Mouse (Mus musculus): Measurements from ENCODE around the gene Nsf. TPM values are rescaled to one million over a fixed set of nuclear protein-coding genes. Genes with fewer than 3 reads are reported as not detected.
"Not testable (repeated sequence)": the region's sequence is repeated elsewhere in the genome, so short reads cannot be mapped to it uniquely, and the experiment has no call there.

The Nsf gene
- total RNA-seq, 1 experiment from 2014 or later, result 42.5 TPM

DNA sequence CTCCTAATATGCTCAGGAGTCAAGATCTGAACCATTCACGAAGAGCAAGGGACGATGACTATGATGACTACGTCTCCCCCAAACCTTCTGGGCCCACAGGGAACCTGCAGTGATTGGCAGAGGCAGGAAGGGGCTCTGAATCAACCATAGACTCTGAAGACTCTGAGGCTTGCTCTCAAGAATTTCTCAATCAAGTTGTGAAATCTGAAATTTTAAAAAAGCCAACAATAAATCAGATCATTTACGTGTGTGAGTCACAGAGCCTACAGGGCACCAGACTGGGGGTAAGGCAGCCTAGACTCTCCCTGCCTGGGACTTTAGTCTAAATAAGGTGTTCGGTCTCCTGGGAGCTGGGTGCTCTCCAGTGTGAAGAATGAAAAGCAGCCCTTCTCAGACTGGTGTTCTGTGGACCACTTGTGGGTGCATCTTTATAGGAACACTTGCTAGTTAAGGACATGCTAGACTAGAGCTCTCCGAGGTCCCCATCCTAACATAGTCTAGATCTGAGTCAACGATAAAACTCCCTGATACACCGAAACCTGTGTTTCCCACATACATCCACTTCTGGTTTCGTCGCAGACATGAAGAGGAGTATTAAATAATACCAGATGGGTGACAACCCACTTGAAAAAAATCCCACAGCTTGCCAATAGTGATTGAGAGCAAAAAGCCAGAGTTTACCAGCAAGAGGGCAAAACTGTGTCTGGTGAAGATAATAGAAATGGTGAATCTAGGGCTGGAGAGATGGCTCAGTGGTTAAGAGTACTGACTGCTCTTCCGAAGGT is 56.7 kb downstream of the Nsf start:
- ATAC-seq (replicated peaks; ENCODE audit: low read depth, poor library complexity, severe bottlenecking), result no peak

DNA sequence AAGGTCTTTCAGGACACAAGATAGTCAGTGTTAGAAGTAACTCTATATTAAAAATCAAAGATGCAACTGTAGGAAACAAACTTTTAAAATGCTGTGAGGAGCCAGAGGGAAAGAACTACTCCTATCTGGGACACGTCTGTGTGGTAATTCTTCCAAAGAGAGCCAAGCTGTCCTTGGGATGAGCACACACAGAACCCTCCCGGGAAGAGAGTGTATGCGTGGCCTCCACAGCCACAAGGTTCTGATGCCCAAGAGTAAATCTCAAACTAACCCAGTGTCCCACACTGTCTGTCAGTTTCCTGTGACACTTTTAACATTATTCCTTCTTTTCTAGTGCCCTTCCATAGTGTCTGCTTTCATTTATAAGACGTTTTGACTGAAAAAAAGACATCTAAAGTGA is 57.8 kb downstream of the Nsf start:
- ATAC-seq (replicated peaks; ENCODE audit: low read depth, poor library complexity, severe bottlenecking), result no peak

DNA sequence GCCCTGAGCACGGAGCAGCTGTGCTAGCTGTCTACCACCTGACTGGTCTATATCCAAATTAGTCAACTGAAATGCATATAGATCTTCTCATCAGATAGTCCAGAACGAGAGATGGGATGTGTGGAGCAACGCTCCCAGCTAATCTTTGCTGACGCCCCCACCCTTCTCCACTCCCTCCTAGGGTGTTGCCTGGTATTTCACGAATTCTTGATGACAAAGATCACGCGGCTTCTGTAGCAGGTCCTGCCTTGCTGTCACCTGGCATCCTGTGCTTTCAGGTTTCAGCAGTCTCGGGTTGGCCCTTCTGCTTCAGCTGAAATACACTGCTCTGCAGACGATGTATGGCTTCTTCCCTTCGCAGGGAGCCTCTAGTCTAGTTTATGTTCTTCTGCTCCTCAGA is 61.0 kb downstream of the Nsf start:
- no peak for ATAC-seq (replicated peaks; ENCODE audit: low read depth, poor library complexity, severe bottlenecking)

DNA sequence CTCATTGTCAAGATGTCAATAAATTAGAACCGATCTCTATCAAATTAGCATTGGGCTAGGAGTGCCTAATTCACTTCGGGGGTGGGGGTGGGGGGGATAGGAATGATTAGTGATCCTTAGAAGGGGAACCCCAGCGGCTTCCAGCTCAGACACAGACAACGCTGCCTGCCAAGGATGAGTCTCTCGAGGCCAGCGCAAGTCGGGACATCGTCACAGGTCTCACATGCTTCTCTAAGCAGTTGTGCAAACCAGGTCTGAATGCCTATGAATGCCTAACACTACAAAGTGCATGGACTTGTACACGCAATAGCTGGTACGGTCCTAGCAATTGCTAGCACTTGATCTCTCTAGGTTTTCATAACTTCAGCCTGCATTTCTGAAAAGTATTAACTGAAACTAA is 62.1 kb downstream of the Nsf start:
- no peak for ATAC-seq (replicated peaks; ENCODE audit: low read depth, poor library complexity, severe bottlenecking)

DNA sequence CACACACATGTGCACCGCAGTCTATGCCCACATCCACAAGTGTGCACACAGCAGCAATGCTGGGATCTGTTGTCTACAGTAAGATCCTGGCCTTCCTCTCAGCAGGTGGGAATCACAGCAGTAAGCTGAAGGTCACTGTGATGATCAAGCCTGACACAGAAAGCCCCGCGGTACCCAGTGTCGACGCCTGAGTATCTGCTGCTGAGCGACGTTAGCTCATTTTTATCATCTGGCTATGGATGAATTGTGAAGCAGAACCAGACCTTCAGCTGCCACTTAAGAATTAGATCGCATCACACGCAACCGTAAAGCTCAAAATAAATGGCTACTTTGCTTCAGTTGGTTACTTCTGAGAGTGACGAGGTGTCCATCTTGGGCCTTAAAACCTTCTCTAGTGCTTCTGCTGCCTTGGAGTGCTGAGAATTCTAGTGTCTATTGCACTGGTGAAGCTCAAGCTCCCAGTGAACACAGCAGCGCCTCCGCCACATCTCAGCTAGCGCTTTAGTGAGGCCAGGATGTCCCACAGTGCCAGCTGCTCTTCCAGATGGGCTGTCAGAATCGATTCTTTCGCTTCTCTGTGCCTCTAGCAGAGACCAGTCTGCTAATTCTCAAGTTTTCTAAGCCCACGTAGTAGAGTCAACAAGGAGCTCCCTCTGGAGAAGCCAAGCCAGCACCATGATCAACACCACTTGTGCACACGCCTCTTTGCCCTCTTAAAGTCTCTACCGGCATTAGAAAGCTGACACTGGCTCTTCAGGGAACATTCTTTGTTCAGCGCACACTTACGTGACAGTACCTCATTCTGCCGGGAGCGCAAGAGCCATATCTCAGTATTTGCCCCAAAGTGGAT is 63.3 kb downstream of the Nsf start:
- ATAC-seq (replicated peaks; ENCODE audit: low read depth, poor library complexity, severe bottlenecking), result no peak

DNA sequence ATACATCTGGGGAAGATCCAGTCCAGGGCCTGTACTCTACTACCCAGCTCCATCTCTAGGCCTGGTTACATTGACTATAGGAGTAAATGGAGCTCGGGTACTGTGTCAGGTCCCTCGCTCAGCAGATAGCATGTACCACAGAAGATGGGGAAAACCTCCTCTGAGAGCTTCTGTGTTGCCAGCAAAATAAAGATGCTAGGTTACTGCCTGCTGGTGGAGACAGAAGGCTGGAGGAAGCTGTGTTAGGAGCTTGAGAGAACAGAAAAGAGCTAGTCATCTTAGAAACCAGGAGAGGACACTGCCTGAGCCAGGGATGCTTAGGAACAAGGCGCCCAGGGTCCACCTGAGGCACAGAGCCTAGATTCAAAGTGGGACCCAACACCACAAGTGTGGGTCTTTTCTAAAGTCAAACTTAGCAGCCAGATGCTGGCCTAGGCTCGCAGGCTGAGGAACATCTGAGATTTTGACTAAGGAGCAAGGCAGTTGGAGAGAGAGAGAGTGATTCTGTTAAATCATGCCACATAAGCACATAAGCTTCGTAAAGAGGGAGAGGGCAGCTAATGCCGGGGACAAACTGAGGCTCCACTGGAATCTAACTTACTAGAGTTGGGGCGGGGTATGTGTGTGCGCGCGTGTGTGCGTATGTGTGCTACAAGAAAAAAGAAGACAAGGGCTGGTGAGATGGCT is 66.0 kb downstream of the Nsf start:
- ATAC-seq (replicated peaks; ENCODE audit: low read depth, poor library complexity, severe bottlenecking), result no peak

DNA sequence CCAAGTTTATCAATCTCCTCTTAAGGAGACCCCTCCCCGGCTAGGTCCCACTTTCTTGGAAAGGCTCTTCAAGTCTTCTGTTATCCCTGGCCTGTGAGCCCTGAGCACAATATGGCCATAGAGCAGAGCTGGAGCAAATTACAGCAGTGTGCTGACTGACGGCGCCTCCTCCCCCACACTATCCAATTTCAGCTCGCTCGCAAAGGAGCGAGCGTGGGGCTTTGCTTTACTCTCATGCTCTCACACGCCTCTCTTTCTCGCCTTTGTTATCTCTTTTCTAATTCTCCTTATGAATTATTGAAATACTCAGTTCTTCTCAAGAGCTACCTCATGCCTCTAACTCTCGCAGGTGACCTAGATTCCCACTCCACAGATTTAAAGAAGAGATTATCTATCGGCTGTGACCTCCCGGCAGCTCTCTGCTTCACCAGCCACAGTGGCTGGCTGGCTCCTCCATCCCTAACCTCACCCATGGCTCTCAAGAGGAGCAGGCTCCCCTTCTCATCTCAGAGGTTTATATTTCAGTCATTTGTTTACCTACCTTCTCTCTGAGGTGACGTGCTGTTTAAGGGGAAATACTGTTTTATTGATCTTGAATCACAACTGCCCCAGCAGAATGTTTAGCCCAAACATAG is 69.0 kb downstream of the Nsf start:
- ATAC-seq (replicated peaks; ENCODE audit: low read depth, poor library complexity, severe bottlenecking), result no peak

DNA sequence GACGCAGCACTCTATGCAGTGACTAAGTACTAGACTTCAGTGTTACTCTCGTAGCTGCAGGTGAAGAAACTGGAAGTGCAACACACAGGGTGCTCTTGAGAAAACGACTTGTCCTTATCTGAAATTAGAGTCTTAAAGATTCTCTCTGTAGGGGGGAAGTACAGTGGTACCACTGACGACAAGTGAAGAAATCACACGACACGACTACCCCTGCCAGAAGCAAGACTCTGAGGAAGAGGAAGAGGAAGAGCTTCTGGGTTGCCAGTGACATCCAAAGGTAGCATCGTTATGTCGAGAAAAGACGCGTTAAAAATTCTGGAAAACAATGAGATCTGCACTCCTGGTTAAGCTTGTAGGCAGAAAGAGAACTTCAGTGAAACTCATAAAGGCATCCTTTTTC is 70.1 kb downstream of the Nsf start:
- ATAC-seq (replicated peaks; ENCODE audit: low read depth, poor library complexity, severe bottlenecking), result no peak

DNA sequence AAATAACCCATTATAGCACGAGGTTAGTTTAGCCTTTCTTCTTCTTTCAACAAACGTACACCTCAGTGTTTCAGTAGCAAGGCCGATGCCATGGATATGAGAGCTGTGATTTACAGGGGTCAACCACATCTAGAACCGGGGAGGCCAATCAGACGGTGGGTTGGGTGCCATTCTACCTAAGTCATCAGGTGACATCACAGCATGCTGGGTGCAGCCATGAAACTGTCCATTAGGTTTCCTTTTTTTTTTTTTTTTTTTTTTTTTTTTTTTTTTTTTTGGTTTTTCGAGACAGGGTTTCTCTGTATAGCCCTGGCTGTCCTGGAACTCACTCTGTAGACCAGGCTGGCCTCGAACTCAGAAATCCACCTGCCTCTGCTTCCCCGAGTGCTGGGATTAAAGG is 74.4 kb downstream of the Nsf start:
- ATAC-seq (replicated peaks; ENCODE audit: low read depth, poor library complexity, severe bottlenecking), result not testable (repeated sequence)

DNA sequence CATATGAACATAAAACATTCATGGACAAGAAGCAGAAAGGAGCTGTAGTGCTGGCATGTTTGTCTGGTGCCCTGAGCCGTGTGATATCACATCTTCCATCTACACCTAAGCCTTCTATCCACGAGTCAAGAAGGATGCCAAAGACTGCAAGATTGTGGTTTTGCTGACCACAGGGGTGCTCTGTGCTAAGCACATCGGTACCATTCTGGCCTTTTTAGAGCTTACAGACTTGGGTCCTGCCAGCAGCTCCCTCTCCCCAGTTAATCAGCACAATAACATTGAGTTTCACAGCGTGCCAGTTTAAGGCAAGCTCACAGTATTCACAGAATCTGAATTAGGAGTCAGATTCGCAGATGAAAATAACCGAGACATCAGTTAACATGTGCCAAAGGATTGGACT is 75.4 kb downstream of the Nsf start:
- ATAC-seq (replicated peaks; ENCODE audit: low read depth, poor library complexity, severe bottlenecking), result no peak

DNA sequence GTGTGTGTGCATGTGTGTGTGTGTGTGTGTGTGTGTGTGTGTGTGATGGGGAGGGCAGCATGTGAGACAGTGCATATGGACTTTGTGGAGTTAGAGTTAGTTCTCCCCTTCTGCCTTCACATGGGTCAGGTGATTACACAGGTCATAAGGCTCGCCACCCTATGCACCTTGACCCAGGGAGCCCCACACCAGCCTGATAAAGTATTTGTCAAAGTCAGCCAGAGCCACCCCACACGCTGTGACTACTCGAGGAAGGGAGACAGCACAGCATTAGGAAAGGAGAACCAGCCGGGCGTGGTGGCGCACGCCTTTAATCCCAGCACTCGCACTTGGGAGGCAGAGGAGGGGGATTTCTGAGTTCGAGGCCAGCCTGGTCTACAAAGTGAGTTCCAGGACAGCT is 83.5 kb downstream of the Nsf start:
- no peak for ATAC-seq (replicated peaks; ENCODE audit: low read depth, poor library complexity, severe bottlenecking)

DNA sequence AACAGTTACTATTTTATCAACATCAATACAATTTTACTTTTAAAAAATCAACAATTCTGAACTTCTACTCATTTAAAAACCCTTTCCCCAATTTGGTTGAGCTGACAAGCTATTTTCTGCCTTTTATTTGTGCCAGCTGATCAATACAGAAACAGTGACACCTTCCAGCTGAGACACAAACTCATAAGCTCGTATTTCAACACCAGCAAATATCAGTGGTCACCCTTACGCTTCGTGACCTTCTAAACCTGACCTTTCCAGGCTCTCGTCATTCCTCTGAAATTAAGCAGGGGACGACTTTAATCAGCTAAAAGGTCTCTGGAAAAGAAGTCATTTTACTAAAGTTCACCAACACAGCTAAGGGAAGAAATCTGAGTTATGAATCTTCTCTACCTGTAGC is 86.2 kb downstream of the Nsf start:
- no peak for ATAC-seq (replicated peaks; ENCODE audit: low read depth, poor library complexity, severe bottlenecking)

DNA sequence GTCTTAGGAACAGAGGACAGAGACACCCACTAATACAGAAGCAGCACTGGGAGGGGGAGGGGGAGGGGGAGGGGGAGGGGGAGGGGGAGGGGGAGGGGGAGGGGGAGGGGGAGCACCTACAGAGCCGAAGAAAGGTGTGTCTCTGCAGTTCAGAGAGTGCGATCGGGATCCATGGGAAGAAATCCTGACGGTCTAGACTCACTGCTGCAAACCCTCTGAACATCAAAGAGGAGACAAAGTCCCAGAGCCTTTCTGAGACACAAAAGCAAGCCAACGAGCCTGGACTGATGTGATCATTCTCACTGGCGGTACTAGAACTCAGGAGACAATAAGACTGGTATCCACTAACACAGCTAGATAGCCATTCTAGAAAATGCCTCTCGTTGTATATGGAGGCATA is 88.5 kb downstream of the Nsf start:
- no peak for ATAC-seq (replicated peaks; ENCODE audit: low read depth, poor library complexity, severe bottlenecking)

DNA sequence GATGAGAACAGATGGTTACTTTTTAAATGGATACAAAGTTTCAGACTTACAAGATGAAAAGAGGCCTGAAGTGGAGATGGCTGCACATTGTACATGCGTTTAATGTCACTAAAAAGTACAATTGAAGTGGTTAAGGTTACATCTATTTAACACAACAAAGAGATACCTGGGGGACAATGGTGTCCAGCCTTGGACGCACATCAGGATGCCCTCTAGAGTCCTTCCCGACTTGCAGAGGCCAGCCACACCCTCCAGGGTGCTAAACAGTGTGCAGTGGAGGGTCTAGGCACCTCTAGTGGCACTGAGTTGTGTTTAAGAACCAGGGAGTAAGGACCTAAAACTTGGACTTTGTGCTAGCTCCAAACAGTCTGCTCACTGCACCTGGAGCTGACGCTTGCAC is 89.4 kb downstream of the Nsf start:
- no peak for ATAC-seq (replicated peaks; ENCODE audit: low read depth, poor library complexity, severe bottlenecking)

DNA sequence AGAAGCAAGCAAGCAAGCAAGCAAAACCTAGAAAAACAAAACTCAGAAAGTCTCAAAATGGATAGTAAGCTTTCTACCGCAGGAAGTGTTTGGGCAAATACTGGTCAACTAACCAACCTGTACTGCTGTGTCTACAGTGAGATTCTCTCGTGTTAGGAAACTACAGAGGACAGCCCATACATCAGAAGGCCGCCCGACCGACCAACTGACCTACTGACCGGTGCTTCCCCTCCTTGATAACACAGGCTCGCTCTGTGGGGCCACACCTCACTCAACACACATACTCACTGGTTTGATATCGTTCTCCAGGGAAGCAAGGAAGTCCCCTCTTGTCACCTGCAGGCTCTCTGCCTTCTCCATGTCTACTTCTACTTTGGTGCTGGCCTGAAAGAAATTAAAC is 90.9 kb downstream of the Nsf start:
- ATAC-seq (replicated peaks; ENCODE audit: low read depth, poor library complexity, severe bottlenecking), result no peak

DNA sequence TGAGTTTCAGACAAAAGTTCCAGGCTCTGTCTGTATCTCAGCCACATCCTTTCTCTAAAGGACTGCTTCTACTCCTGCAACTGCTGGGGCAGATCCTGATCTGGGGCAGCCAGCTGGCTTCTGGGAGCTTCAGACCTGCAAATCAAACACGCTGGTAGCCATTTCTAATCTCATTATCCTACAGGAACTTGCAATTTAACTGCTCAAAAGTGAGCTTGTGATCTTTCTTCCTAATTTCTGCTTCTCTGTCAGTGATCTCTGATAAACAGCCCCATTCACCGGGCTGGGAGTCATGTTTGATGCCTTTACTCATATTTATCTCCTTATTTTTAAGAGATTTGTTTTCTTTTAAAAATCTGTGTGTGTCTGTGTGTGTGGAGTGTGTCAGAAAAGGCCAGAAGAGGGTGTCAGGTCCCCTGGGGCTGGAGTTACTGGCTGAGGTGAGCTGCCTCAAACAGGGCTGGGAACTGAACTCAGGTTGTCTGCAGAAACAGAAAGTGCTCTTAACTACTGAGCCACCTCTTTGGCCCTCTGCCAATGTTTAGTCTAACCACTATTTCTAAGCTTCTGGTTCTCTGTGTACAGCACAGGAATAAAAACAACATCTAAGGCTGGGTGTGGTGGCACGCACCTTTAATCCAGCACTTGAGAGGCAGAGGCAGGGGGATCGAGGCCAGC is 93.8 kb downstream of the Nsf start:
- ATAC-seq (replicated peaks; ENCODE audit: low read depth, poor library complexity, severe bottlenecking), result no peak

DNA sequence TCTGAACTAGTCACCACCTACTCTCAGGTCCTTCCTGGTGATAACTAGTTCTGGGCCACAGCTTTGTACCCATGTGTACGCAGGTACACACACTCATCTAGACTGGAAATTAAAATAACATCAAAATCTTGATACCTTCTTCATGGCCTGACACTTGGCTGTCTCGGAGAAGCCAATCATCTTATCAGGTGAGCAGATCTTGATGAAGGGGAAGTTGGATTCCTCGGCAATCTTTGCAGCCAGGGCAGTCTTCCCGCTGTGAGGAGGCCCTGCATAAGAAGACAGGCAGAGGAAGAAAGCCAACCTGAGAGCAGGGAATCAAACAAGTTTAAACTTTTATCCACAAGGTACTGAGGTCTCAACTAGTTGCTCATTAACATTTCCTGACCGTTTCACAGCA is 95.1 kb downstream of the Nsf start:
- ATAC-seq (replicated peaks; ENCODE audit: low read depth, poor library complexity, severe bottlenecking), result no peak

DNA sequence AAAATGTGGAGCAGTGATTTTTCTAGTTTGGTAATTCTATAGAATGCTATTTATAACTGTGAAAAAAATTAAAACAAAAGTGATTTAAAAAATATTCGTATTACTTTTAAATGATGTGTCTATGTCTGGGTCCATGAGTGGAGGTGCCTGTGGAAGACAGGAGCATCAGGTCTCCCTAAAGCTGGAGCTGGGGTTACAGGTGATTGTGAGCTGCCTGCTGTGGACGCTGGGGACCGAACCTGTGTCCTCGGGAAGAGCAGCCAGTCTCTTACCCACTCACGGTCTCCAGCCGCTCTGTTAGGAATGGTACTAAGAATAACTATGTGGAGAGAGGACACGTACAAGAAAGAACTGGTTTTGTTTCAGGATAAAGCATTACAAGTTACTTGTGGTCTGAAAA is 97.2 kb downstream of the Nsf start:
- ATAC-seq (replicated peaks; ENCODE audit: low read depth, poor library complexity, severe bottlenecking), result no peak

DNA sequence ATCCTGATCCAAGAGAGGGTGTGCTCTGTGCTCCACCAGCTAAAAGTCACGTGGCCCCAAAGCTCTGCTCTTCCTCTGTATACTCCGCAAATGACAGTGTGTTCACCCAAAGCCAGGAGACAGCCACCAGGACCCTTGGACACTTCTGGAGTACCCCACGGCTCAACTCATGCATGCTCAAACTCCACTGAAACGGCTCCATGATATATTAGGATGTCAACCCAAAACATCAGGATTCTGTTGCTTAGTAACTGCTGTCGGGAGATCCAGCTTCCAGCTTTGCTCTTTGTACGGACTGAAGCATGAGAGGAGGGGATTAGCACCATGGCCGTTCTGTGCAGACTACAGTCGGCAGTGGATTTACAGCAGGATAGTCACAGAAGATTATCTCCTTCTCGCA is 99.6 kb downstream of the Nsf start:
- no peak for ATAC-seq (replicated peaks; ENCODE audit: low read depth, poor library complexity, severe bottlenecking)

DNA sequence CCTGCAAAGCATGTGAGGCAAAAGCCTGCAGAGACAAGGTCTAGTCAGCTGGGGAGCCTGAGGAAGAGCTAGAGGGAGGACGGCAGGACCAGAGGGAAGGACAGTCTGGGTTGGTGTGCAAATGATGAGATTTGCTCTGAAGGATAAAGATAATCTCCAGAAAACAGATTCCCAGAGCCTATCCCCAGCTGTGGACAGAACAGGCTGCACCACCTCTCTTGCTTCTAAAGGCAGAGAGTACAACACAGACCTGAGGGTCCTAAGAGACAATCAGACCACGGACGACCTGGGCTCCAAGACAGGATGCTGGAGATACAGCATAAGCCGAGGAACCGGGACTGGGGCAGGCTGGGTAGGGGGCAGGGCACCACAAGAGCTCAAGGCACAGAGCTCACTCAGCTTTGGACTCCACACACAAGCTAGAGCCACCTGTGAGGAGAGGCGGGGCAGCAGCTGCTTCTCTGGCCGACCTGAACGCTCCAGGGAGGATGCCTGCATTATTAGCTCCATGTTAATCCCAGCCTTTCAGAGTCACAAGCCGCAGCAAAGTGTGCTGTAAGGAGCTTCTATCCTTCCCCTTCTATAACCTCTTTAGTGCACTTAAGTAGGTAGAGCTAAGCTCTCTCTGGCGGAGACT is 100.5 kb downstream of the Nsf start:
- ATAC-seq (replicated peaks; ENCODE audit: low read depth, poor library complexity, severe bottlenecking), result no peak

Data from common myeloid progenitor, adult 5-6 weeks (primary cell).